16 mouse cellular contexts compared by ENCODE assay signal in the genomic region with DNA sequence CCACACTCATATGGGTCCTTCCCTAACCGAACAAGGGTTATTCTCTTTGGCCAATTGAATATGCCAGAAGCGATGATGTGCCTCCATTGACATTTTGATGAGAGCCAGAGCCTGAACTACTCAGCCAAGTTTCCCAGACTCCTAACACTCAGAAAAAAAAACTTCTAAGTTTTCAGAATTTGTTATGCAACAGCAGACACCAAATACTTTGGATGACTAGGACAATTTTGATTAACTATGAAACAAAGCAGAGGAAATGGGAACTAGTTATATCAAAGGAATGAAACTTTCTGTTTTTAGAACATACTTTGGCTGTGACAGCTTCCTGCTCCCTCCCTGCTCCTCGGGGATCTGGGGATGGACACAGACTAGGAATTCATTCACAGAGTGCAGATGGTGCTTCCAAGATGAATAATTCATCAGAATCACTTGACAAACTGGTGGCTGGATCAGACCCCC.
DNase-seq lines count a peak whose midpoint lies in the region; ATAC-seq lines count a peak whose summit lies in the region.
"Had no signal": no experiment of that assay in that cellular context is flagged by ENCODE, and none has a peak within 500 bp of the region (broad histone marks: within the 10 kb centered on the region; RNA-seq: fewer than 3 reads in every experiment).

No protein-coding gene starts in this region.

- no peak overlapping the region for H3K27ac ChIP-seq in heart, embryonic 10.5 days
- no peak overlapping the region for H3K27ac ChIP-seq in midbrain, embryonic 14.5 days (replicated peaks; ENCODE audit: low read depth, low read length)
- no peak overlapping the region for H3K27ac ChIP-seq in midbrain, embryonic 11.5 days (ENCODE audit: low read depth, low read length)
- H3K27ac ChIP-seq in forebrain, embryonic 13.5 days = no peak overlapping the region
- H3K27ac ChIP-seq: embryonic facial prominence, embryonic 12.5 days; hindbrain, embryonic 14.5 days; kidney, embryonic 15.5 days had no signal

- ATAC-seq in midbrain, embryonic 14.5 days (ENCODE audit: low FRiP score, low TSS enrichment) = no peak
- ATAC-seq in midbrain, embryonic 11.5 days (ENCODE audit: low FRiP score) = no peak
- ATAC-seq in forebrain, embryonic 13.5 days = no peak
- ATAC-seq: forebrain, embryonic 16.5 days had no signal

- H3K4me2 ChIP-seq in midbrain, embryonic 14.5 days (ENCODE audit: low read length) = no peak overlapping the region
- H3K4me2 ChIP-seq in midbrain, embryonic 11.5 days = no peak overlapping the region
- no peak overlapping the region for H3K4me2 ChIP-seq in forebrain, embryonic 13.5 days
- H3K4me2 ChIP-seq: embryonic facial prominence, embryonic 12.5 days; hindbrain, embryonic 14.5 days; kidney, embryonic 15.5 days had no signal

- no peaks in the 10 kb centered on the region for H3K36me3 ChIP-seq in heart, embryonic 10.5 days
- no peaks in the 10 kb centered on the region for H3K36me3 ChIP-seq in midbrain, embryonic 14.5 days (ENCODE audit: control insufficient read depth, insufficient read depth, low read length)
- H3K36me3 ChIP-seq in midbrain, embryonic 11.5 days (ENCODE audit: control insufficient read depth, insufficient read depth, low read length) = no peaks in the 10 kb centered on the region
- H3K36me3 ChIP-seq in forebrain, embryonic 13.5 days (ENCODE audit: poor library complexity, severe bottlenecking) = no peaks in the 10 kb centered on the region
- H3K36me3 ChIP-seq: embryonic facial prominence, embryonic 12.5 days; kidney, embryonic 15.5 days had no signal

- peaks cover 5% of the 10 kb centered on the region; the same call in 1 of the 2 replicates for H3K4me1 ChIP-seq in heart, embryonic 10.5 days
- H3K4me1 ChIP-seq in midbrain, embryonic 14.5 days (ENCODE audit: control insufficient read depth, insufficient read depth, low read length) = no peaks in the 10 kb centered on the region
- no peaks in the 10 kb centered on the region for H3K4me1 ChIP-seq in midbrain, embryonic 11.5 days (ENCODE audit: control insufficient read depth, insufficient read depth, low read length)
- no peaks in the 10 kb centered on the region for H3K4me1 ChIP-seq in forebrain, embryonic 13.5 days
- H3K4me1 ChIP-seq: embryonic facial prominence, embryonic 12.5 days; kidney, embryonic 15.5 days had no signal

- 61% methylated on average over 3 of the region's 3 CpGs for WGBS in heart, embryonic 10.5 days
- 60% methylated on average over 3 of the region's 3 CpGs for WGBS in midbrain, embryonic 14.5 days
- WGBS in midbrain, embryonic 11.5 days = 72% methylated on average over 3 of the region's 3 CpGs
- 72% methylated on average over 3 of the region's 3 CpGs for whole genome bisulfite sequencing in forebrain, embryonic 13.5 days

- no peak overlapping the region for H3K9ac ChIP-seq in midbrain, embryonic 14.5 days (replicated peaks; ENCODE audit: low read length)
- no peak overlapping the region for H3K9ac ChIP-seq in midbrain, embryonic 11.5 days (ENCODE audit: low read length)
- H3K9ac ChIP-seq in forebrain, embryonic 13.5 days = no peak overlapping the region
- H3K9ac ChIP-seq: embryonic facial prominence, embryonic 12.5 days; hindbrain, embryonic 14.5 days; kidney, embryonic 15.5 days had no signal

- peak; percentile 94 for DNase-seq in heart, adult 11 months
- no peak for DNase-seq in heart, embryonic 10.5 days (ENCODE audit: low spot score)
- DNase-seq in midbrain, embryonic 14.5 days = peak; percentile 12
- DNase-seq in midbrain, embryonic 11.5 days (ENCODE audit: low spot score, missing footprints) = no peak
- DNase-seq in heart, postnatal 10 days = peak; percentile 44 to 58
- DNase-seq in skeletal muscle tissue, adult 2 months (ENCODE audit: low read depth, low spot score) = peak; percentile 25
- no peak for DNase-seq in left cerebral cortex, adult 11 months (ENCODE audit: low spot score)
- DNase-seq: adrenal gland, postnatal 14 days; gastrocnemius, postnatal 36 days; retina, postnatal 1 day; thymus, adult 2 months had no signal

- no peaks in the 10 kb centered on the region for H3K27me3 ChIP-seq in heart, embryonic 10.5 days (ENCODE audit: insufficient read depth, poor library complexity, severe bottlenecking)
- H3K27me3 ChIP-seq in midbrain, embryonic 14.5 days (ENCODE audit: control insufficient read depth, insufficient read depth, low read length) = no peaks in the 10 kb centered on the region
- H3K27me3 ChIP-seq in midbrain, embryonic 11.5 days (ENCODE audit: control insufficient read depth, insufficient read depth, low read length) = no peaks in the 10 kb centered on the region
- H3K27me3 ChIP-seq in forebrain, embryonic 13.5 days = no peaks in the 10 kb centered on the region
- H3K27me3 ChIP-seq: embryonic facial prominence, embryonic 12.5 days; kidney, embryonic 15.5 days had no signal

- no peak overlapping the region for H3K4me3 ChIP-seq in heart, embryonic 10.5 days
- no peak overlapping the region for H3K4me3 ChIP-seq in midbrain, embryonic 14.5 days (replicated peaks; ENCODE audit: low read depth, low read length)
- no peak overlapping the region for H3K4me3 ChIP-seq in midbrain, embryonic 11.5 days (ENCODE audit: low read depth, low read length)
- no peak overlapping the region for H3K4me3 ChIP-seq in forebrain, embryonic 13.5 days
- H3K4me3 ChIP-seq: embryonic facial prominence, embryonic 12.5 days; kidney, embryonic 15.5 days had no signal

- intact Hi-C loops in heart, postnatal 10 days (cut with DNase I) = no loop called here

- no peaks in the 10 kb centered on the region for H3K9me3 ChIP-seq in heart, embryonic 10.5 days
- no peaks in the 10 kb centered on the region for H3K9me3 ChIP-seq in midbrain, embryonic 14.5 days (ENCODE audit: control insufficient read depth, low read length)
- H3K9me3 ChIP-seq in midbrain, embryonic 11.5 days (ENCODE audit: control insufficient read depth, low read length) = no peaks in the 10 kb centered on the region
- H3K9me3 ChIP-seq in forebrain, embryonic 13.5 days (replicated peaks) = no peaks in the 10 kb centered on the region
- H3K9me3 ChIP-seq: embryonic facial prominence, embryonic 12.5 days; kidney, embryonic 15.5 days had no signal

Comparison
In these comparisons a context has a peak if more than half of its experiments do, and no peak if none do; other contexts are left out.
1. DNase-seq: peak in heart, adult 11 months (single experiment), midbrain, embryonic 14.5 days (single experiment), heart, postnatal 10 days (2 of 2) and skeletal muscle tissue, adult 2 months (single experiment); none in heart, embryonic 10.5 days (single experiment), midbrain, embryonic 11.5 days (single experiment) and left cerebral cortex, adult 11 months (single experiment).